Mouse (Mus musculus): Measurements from ENCODE around the gene Hist1h1a.

DNA sequence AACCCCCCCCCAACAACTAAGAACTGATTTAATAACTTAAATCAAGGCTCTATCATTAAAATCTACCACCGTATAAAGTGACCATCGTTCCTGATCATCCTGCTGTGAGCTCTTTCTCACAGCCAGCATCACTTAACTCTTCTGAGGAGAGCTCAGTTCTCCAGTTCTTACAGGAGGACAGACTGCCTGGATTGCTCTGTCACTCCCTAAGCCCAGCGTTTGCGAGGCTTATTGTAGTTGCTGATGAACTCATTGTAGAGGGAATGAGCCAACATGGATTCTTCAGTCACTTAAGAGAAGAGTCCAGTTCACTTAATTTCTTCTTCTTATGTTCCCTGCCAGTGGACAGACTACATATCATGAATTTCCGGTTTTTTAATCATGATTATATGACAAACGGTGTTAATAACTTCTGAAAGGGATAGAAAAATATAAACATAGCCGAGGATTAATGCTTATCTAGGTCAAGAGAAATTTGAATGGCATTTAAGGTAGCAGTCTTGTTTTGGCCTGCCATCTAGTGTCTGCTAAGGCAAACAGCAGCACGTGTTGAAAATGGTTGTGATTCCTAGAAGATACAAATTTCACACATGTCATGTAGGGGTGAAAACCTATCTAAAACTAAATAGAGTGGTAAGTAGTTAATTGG lies 31.2 kb upstream of the Hist1h1a start:
- TF ChIP-seq CTCF (IDR thresholded peaks at IDR 0.05; ENCODE audit: control insufficient read depth, insufficient read depth, insufficient replicate concordance, low read depth, low read length) (no peak), POLR2A (IDR thresholded peaks at IDR 0.05; ENCODE audit: control insufficient read depth, low read depth, low read length) (no peak)

Data from testis, adult 2 months (tissue).